Mouse (Mus musculus) stomach, postnatal 0 days (tissue): Measurements from ENCODE around the gene Nt5c1a. TPM values are rescaled to one million over a fixed set of nuclear protein-coding genes. Genes with fewer than 3 reads are reported as not detected.

ENCODE experiments used
- ATAC-seq: fragments of 200-750 bp; cut with Nextera tagmentation; 2 replicates; pipeline ENCODE4 v1.8.0; 2017; ENCODE audit not compliant: low FRiP score, low TSS enrichment
- DNase-seq: peaks from one replicate; pipeline ENCODE4 v3.0.0-alpha.2; 2016; ENCODE audit warnings: low spot score
- H3K27ac ChIP-seq: fragments of 300-500 bp; sonication (generic); replicated peaks from 2 replicates; pipeline ENCODE4 v1.5.1; 2014; ENCODE audit warnings: mild to moderate bottlenecking, control low read depth
- H3K27me3 ChIP-seq: fragments of 300-500 bp; sonication (generic); 2 replicates; pipeline ENCODE4 v1.6.1; 2014; ENCODE audit warnings: low read length; ENCODE audit not compliant: control insufficient read depth, insufficient read depth
- H3K36me3 ChIP-seq: fragments of 300-500 bp; sonication (generic); 2 replicates; pipeline ENCODE4 v1.6.1; 2014; ENCODE audit warnings: low read length, mixed read lengths; ENCODE audit not compliant: control insufficient read depth, insufficient read depth
- H3K4me1 ChIP-seq: fragments of 300-500 bp; sonication (generic); replicated peaks from 2 replicates; pipeline ENCODE4 v1.6.1; 2014; ENCODE audit warnings: antibody characterized with exemption; ENCODE audit not compliant: control insufficient read depth, insufficient read depth
- H3K4me2 ChIP-seq: fragments of 300-500 bp; sonication (generic); replicated peaks from 2 replicates; pipeline ENCODE4 v1.6.1; 2014; ENCODE audit warnings: low read depth, mild to moderate bottlenecking, control low read depth, moderate library complexity
- H3K4me3 ChIP-seq: fragments of 300-500 bp; sonication (generic); 2 replicates; pipeline ENCODE4 v1.5.1; 2014; ENCODE audit warnings: low read depth, low read length, control low read depth
- H3K9ac ChIP-seq: fragments of 300-500 bp; sonication (generic); 2 replicates; pipeline ENCODE4 v1.6.1; 2014; ENCODE audit warnings: mild to moderate bottlenecking, low read length, control low read depth, mixed read lengths
- H3K9me3 ChIP-seq: fragments of 300-500 bp; sonication (generic); 2 replicates; pipeline ENCODE4 v1.6.1; 2016; ENCODE audit warnings: low read length; ENCODE audit not compliant: control insufficient read depth
- CTCF ChIP-seq: IDR thresholded peaks from 2 replicates; pipeline ENCODE4 v1.5.1; 2016; ENCODE audit warnings: antibody characterized with exemption, low read depth, mild to moderate bottlenecking, moderate library complexity
- EP300 ChIP-seq: optimal IDR thresholded peaks from 2 replicates; pipeline ENCODE3; 2016; ENCODE audit warnings: antibody characterized with exemption
- WGBS: fragments of 180-500 bp; shearing (Covaris S2); extraction: QIAGEN DNeasy Blood & Tissue Kit; methylation state at CpG from one replicate; pipeline ENCODE4 v1.1.7; 2014; 5-methylcytosine and 5-hydroxymethylcytosine counted together
- polyA plus RNA-seq: library from polyadenylated mRNA; unstranded; fragments of >200 nt; fragmentation: Nextera tagmentation; extraction: Ambion mirVana; gene quantifications from 2 replicates; pipeline ENCODE4 v1.2.1, GENCODE M21; 2015

Gene Nt5c1a
- polyA plus RNA-seq, 1 experiment from 2014 or later: not detected

- H3K4me3 ChIP-seq: no peak overlapping the region
- H3K27me3 ChIP-seq: no peaks in the 10 kb centered on the region
- no peak overlapping the region for H3K4me2 ChIP-seq
- peak overlapping the region; percentile 56; the same call in 1 of the 2 replicates for H3K27ac ChIP-seq
- H3K9ac ChIP-seq: no peak overlapping the region
- TF ChIP-seq EP300 (no peak), CTCF (no peak)
- DNase-seq (peak; percentile 39), ATAC-seq (peak; percentile 30; the same call in 1 of the 2 replicates)
- no peaks in the 10 kb centered on the region for H3K36me3 ChIP-seq
- no peaks in the 10 kb centered on the region for H3K9me3 ChIP-seq
- 35% methylated on average over 4 of the region's 4 CpGs for WGBS
- H3K4me1 ChIP-seq: peaks cover 4% of the 10 kb centered on the region; the same call in 1 of the 2 replicates
Observed at GRCm38 (mm10) chr4:123227707-123228106, 26.4 kb downstream of the Nt5c1a start.

GRCm38 (mm10) chr4:123228270-123228669 lies 27.0 kb downstream of the Nt5c1a start:
- Histone ChIP-seq H3K4me3 (no peak overlapping the region), H3K27ac (peak overlapping the region; percentile 6; the same call in 1 of the 2 replicates), H3K4me2 (no peak overlapping the region), H3K27me3 (no peaks in the 10 kb centered on the region), H3K9me3 (no peaks in the 10 kb centered on the region), H3K9ac (no peak overlapping the region), H3K4me1 (peaks cover 4% of the 10 kb centered on the region; the same call in 1 of the 2 replicates), H3K36me3 (no peaks in the 10 kb centered on the region)
- TF ChIP-seq EP300 (no peak), CTCF (no peak)
- DNase-seq (no peak), ATAC-seq (peak; percentile 36; the same call in 1 of the 2 replicates)
- WGBS: 33% methylated on average over 2 of the region's 2 CpGs

DNA sequence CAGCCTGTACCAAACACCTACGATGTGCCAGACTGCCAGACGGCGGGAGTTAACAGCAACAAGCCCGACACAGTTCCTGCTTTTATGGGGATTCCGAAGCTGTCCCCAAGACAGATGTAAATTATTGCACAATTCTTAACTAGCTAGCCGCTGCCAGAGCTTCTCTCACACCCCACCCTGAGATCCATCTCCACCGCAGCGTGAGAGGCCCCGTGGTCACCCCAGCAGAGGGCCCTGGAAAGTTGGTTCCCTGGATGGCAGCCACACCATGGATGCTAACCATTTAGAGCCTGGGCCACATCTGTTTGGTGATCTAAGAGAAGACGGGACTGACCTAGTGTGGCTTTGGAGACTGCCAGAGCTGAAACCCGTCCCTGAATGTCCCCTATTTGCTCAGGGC lies 27.9 kb downstream of the Nt5c1a start:
- no peak overlapping the region for H3K4me2 ChIP-seq
- H3K9ac ChIP-seq: no peak overlapping the region
- H3K4me3 ChIP-seq: no peak overlapping the region
- H3K36me3 ChIP-seq: no peaks in the 10 kb centered on the region
- H3K9me3 ChIP-seq: no peaks in the 10 kb centered on the region
- H3K27me3 ChIP-seq: no peaks in the 10 kb centered on the region
- H3K4me1 ChIP-seq: peaks cover 4% of the 10 kb centered on the region; the same call in 1 of the 2 replicates
- WGBS: 41% methylated on average over 11 of the region's 11 CpGs
- no peak for DNase-seq
- TF ChIP-seq CTCF (no peak), EP300 (no peak)
- H3K27ac ChIP-seq: no peak overlapping the region
- no peak for ATAC-seq

DNA sequence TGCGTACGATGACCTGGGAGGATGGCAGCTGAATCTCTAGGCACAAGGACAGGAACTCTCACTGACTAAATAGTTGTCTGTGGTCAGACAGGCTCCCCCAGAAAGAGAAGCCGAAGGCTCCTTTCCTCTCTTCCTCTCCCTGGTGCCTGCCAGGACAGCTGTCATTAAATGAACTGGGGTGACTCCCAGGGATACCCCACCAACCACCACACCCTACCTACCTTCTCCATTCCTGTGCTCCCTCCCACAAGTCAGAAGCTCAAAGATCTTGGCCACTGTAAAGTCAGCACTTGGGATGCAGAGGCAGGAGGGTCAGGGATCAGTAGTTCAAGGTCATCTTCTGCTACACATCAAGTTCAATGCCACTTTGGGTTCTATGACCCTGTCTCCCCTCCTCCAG lies 31.5 kb downstream of the Nt5c1a start:
- Histone ChIP-seq H3K27ac (no peak overlapping the region), H3K9ac (no peak overlapping the region), H3K4me1 (no peaks in the 10 kb centered on the region; the same call in 1 of the 2 replicates), H3K4me2 (no peak overlapping the region), H3K27me3 (no peaks in the 10 kb centered on the region), H3K36me3 (no peaks in the 10 kb centered on the region), H3K9me3 (no peaks in the 10 kb centered on the region), H3K4me3 (no peak overlapping the region)
- ATAC-seq (no peak), DNase-seq (no peak)
- no peak for TF ChIP-seq CTCF
- no peak for TF ChIP-seq EP300
- WGBS: 63% methylated on average over 3 of the region's 3 CpGs

GRCm38 (mm10) chr4:123233492-123234084 lies 32.3 kb downstream of the Nt5c1a start, which contains the start of gene Heyl:
Gene Heyl (plus strand): TSS chr4:123233556.
- Histone ChIP-seq H3K9ac (peak within 1 kb of the TSS; percentile 54), H3K4me1 (no peaks in the 10 kb centered on the region), H3K9me3 (no peaks in the 10 kb centered on the region), H3K4me2 (peak within 1 kb of the TSS; percentile 77), H3K27me3 (no peaks in the 10 kb centered on the region), H3K36me3 (no peaks in the 10 kb centered on the region), H3K27ac (0 out of 2 replicates have a peak within 1 kb of the TSS, but pooled peaks have one; percentile 18), H3K4me3 (peak within 1 kb of the TSS; percentile 43)
- TF ChIP-seq CTCF (no peak), EP300 (no peak)
- WGBS: 3% methylated on average over 45 of the region's 52 CpGs
- DNase-seq: peak; percentile 75
- ATAC-seq: peak; percentile 71

GRCm38 (mm10) chr4:123235835-123236430 lies 34.6 kb downstream of the Nt5c1a start:
- ATAC-seq (no peak), DNase-seq (no peak)
- H3K27ac ChIP-seq: no peak overlapping the region; the same call in 1 of the 2 replicates
- H3K36me3 ChIP-seq: no peaks in the 10 kb centered on the region
- 81% methylated on average over 9 of the region's 9 CpGs for WGBS
- H3K9me3 ChIP-seq: no peaks in the 10 kb centered on the region
- H3K9ac ChIP-seq: no peak overlapping the region
- H3K4me3 ChIP-seq: no peak overlapping the region
- no peaks in the 10 kb centered on the region for H3K27me3 ChIP-seq
- TF ChIP-seq EP300 (no peak), CTCF (no peak)
- no peaks in the 10 kb centered on the region; the same call in 1 of the 2 replicates for H3K4me1 ChIP-seq
- H3K4me2 ChIP-seq: no peak overlapping the region
